Mouse (Mus musculus): ENCODE data around the gene Cyp3a13.
"Not testable (repeated sequence)": the region's sequence is repeated elsewhere in the genome, so short reads cannot be mapped to it uniquely, and the experiment has no call there.

Cyp3a13 gene

DNA sequence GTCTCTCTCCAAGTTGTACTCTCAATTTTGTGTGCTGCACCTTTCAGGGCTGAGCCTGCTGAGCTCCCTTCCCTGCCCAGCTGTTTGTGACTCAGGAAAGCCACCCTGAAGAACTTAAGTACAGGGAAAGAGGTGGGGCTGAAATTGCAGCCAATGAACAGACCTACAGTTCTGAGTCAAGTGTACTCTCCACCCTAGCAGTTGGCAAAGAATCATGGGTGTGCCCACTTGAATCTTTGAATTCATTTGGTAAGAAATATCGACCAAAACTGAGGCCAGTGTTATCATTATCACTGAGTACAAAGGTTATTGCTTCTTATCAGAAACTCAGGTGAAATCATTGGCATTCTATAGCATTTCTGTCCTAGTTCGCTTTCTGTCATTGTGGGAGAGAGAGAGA lies at the start of gene Cyp3a13:
Gene Cyp3a13, minus strand, starts transcription at position 88 of the 400 bp plus-strand sequence.
- no peak for DNase-seq

GRCm38 (mm10) chr5:137966492-137966891 lies 45.1 kb upstream of the Cyp3a13 start:
- DNase-seq, result no peak

- DNase-seq, result no peak
Measured at GRCm38 (mm10) chr5:137962945-137963344, 41.5 kb upstream of the Cyp3a13 start, which contains the start of gene Gjc3. TSS of gene Gjc3 (minus strand) at chr5:137963098.

DNA sequence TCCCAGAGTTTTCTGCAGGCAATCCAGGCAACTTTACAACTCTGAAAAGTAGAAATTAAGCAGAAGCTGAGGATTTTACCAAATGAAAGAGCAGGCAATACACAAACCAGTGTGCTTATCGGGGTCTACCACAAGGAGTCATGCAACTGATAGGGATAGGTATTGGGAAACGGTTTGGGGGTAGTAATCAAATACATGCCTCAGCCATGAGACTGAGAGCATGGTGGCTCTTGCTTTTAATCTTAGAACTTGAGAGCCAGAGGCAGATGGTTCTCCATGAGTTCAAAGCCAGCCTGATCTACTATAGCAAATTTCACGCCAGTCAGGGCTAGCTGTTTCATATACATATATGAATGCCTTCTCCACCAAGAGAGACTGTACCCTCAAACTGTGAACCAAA lies 35.0 kb upstream of the Cyp3a13 start:
- DNase-seq, result no peak

DNA sequence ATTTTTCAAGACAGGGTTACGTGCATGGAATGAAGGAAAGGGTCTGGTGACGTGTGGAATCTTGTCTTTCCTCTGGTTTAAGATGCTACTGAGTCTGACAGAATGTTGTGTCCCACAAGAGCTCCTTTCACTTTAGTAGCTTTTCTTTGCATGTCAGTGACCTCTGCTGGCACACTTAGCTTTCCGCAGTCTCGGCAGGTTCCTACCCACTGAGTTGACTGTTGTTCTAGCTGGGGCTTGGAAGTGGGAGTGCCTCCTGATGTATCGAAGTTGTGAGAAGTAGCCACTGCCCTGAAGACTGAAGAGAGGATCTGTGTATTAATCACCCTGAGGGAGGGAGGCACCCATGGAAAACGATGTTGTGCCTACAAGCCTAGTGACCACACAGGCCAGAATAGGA lies 29.8 kb upstream of the Cyp3a13 start:
- peak in 1 of 2 experiments; percentile 3 for DNase-seq

DNA sequence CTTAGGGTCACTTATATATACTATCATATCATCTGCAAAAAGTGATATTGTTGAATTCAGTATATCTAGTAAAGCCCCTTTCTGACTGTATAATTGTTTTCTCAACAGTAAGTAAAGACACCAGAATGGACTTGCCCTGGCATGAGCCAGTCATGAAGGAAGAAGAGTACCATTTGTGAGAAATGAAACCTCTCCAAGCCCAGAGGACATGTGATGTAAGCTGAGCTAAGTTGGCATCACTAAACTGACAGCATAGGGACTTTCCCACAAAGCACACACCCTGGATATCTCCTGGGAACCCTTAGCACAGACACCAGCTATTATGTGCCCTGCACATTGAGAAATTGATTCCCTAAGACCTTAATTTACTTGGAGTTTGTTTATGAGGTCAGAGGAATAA lies 25.9 kb upstream of the Cyp3a13 start:
- DNase-seq, result no peak

DNA sequence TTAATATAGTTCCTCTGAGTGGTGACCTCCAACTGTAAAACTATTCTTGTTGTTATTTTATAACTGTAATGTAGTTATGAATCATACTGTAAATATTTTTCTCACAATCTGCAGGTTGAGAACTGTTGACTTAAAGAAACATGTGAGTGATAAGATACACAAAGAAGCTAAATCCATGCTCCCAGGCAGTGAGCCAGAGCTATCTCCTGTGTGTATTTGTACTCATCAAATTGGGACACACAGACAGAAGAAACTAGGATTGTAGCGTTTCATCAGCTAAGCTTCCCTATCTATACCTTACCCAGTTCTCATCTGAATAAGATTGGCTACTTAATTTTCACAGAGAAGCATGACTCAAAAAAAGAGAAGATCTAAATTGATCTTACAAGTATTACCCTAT lies 21.7 kb upstream of the Cyp3a13 start:
- DNase-seq, result no peak

GRCm38 (mm10) chr5:137940948-137941347 lies 19.5 kb upstream of the Cyp3a13 start:
- DNase-seq, result no peak

DNA sequence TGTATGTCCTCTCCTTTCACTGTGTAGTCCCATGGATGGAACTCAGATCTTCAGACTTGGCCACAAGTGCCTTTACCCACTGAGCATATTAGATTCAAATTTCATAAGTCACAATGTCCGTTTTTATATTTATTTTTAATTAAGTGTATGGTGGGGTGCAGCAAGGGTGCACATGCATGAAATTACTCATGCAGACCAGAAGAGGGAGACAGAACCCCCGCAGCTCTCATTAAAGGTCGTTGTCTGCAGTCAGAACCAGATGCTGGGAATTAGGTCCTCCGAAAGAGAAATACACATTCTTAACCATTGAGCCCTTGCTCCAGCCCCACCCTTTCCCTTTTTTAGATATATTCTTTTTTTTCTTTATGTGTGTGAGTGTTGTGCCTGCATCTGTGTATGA lies 15.8 kb upstream of the Cyp3a13 start:
- DNase-seq, result no peak

DNA sequence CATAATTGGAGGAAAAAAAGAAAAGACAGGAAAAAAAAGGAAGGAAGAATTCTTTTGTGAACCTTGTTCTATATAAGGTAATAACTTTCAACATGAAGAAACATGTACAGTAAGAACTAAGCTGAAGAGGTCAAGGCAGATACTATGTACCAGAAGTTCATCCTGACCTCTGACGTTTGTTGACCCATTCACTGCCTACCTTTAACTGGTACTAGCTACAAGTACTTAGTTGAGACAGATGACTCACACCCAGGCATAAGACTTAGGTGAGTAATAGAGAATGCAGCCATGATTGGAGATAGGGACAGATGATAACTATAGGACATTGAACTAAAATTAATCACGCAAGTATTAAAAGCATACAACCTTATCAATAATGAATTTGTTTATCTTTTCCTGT lies 15.1 kb upstream of the Cyp3a13 start:
- DNase-seq, result no peak

GRCm38 (mm10) chr5:137933934-137934333 lies 12.5 kb upstream of the Cyp3a13 start:
- not testable (repeated sequence) for DNase-seq

GRCm38 (mm10) chr5:137928439-137928838 lies 7.0 kb upstream of the Cyp3a13 start:
- no peak for DNase-seq

GRCm38 (mm10) chr5:137922171-137922570 lies 752 bp upstream of the Cyp3a13 start:
- no peak for DNase-seq

DNA sequence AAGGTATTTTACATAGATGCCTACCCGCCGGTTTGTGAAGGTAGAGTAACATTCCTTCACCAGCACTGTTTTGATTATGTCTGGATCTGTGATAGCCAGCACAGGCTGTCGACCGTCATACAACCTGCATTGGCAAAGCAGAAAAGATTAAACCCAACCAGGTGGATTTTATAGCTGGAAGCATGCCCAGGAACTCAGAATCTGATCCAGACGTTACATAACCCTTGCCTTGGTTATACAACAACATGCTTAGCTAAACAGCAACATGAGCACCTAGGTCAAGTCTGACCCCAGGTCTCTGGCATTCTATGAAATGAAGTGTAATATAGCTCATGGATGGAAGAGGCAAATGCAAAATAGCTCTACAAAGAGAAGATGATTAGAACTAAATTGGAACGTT lies 5.9 kb downstream of the Cyp3a13 start:
- no peak for DNase-seq

GRCm38 (mm10) chr5:137914508-137914907 lies 6.9 kb downstream of the Cyp3a13 start:
- no peak for DNase-seq

DNA sequence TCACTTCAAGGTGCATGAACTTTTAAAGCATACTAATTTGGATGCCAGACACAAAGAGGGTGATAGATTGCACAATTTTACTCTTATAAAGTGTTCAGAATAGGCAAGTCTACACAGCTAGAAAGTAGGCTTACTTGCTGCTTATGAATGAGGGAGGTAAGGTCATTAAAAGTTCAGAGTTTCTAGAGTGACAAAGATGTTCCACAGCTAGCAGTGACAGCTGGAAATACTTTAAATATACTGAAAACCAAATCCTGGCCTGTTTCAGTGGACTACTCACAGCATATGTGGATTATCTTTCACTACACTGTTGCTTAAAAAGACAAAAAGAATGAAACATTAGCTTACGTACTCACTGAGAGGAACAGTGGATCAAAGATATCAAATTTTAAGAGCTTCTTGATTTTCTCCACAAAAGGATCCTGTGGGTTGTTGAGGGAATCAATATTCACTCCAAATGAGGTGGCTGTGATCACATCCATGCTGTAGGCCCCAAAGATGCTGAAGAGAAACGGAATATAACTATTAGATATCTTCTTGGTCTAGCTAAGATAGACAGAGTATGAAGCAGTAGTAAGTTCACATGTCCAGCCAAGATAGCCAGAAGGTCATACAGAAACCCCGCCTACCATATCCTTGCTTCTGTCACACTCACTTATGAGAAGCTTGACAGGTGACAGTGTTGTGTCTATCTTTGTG lies 11.7 kb downstream of the Cyp3a13 start:
- DNase-seq, result no peak

- no peak for DNase-seq
Measured at GRCm38 (mm10) chr5:137897812-137898211, 23.6 kb downstream of the Cyp3a13 start.

- DNase-seq, result no peak
Measured at GRCm38 (mm10) chr5:137892954-137893353, 28.5 kb downstream of the Cyp3a13 start.

DNA sequence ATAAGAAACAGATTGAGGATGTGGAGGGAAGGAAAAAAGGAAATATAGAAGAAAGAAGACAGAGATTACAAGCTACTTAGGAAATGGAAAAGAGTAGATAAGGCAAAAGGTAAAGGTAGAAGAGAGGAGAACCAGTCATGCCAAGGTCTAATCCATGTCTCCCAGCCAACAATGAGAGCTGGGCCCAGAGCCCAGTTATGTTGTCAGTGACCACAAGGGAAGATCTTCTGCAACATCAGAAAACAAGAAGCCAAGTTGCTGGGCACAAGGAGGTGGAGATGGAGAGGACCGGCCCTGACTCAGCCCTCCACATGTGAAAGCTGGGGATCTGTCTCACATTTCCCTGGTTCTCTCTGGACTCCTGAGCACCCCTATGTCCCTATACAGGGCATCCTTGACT lies 33.8 kb downstream of the Cyp3a13 start:
- DNase-seq, result no peak

GRCm38 (mm10) chr5:137885894-137886293 lies 35.5 kb downstream of the Cyp3a13 start:
- peak; percentile 4 to 6 for DNase-seq

- DNase-seq, result no peak
Measured at GRCm38 (mm10) chr5:137883345-137883744, 38.1 kb downstream of the Cyp3a13 start.

DNA sequence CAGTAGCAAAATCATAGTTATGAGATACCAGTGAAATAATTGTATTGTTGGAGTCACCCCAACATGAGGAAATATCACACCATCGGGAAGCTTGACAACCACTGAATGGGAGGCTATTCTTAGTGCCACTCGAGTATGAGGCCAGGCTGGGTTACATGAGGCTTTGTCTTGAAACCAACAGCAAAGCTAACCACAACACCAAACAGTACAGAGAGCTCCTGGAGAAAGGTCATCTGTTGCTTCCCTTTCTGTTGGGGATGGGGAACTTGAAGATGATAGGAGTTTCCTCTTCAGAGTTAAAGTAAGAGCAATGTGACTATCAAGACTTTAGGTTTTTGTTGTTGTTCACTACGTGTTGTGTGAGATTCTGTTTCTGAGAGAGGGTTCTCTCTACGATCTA lies 38.5 kb downstream of the Cyp3a13 start:
- no peak for DNase-seq

DNA sequence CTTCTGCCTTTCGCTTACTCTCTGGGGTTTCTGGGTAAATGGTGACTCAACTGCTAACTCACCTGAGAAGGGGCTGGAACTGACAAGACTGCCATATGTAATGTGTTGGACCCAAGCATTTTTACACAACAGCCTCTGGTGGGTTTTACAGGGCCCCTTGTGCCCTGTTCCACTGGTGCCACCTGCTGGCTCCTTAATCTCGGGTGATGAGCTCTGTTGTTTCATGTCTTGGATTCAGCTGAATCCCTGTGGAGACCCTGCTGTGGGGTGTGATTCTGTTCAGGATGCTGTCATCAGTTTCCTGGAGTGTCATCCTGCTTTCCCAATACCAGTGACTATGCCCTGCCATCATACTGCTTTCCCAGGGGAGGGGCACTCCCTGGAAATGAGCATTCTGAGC lies 43.6 kb downstream of the Cyp3a13 start:
- DNase-seq, result peak; percentile 10 to 34

DNA sequence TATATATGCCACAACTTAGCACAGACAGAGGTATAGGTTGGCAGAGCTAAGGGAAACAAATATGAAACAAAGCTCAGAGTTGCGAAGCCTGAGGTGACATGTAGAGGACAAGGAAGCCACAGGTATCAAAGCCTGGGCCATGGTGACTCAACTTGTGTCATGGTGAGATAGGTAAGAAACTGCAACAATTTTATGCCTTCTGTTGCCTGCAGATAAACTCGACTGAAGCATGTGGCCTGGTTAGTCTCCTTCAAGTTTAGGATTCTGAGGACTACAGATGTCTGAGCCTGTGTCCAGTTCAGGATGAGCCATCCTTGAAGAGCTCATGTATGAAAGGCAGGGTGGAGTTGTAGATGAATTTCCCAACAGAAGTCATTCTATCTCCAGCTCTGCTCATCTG lies 46.4 kb downstream of the Cyp3a13 start:
- no peak for DNase-seq

DNA sequence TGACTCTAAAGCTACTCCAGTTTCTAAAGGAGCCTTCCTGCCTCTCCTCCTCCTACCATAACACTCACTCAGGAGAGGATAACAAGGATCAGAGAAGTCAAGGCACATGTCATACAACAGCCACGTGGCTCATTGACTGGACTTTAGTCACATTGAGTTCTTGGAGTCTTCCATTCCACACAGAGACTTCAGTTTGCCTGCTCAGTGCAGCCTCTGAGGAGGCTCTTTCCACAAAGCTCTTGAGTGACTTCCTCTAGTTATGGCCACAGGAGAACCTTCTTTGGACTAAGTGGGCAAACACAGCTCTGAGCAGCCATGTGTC lies 49.1 kb downstream of the Cyp3a13 start:
- DNase-seq, result not testable (repeated sequence)

Measured in B cell, adult 2 months (primary cell).